Mouse (Mus musculus) heart, postnatal 0 days (tissue): Measurements from ENCODE around the gene Gpr157.

ENCODE experiments used
- CTCF ChIP-seq: IDR thresholded peaks from 2 replicates; pipeline ENCODE4 v1.5.1; 2016; ENCODE audit warnings: antibody characterized with exemption, control low read depth, low read depth
- EP300 ChIP-seq: IDR thresholded peaks from 2 replicates; pipeline ENCODE4 v1.6.1; 2016; ENCODE audit warnings: antibody characterized with exemption, low read depth

DNA sequence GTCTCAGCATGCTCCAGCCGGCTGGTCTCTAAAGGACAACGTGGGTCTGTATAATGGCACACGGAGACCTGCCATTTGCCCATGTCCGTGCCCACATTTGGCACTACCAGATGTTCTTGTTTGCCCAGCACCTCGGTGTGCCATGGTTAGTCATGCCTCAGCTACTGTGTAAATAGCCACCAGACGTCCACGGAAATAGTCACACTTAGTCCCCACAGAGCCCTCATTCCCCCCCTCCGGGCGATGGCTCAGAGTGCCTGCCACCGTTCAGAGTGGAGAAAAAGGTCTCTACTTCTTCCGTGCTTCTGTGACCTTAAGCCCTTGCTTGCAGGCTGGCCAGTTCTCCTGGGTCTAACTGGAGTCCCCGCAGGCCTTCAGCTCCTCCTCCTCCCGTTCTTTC, 51.9 kb downstream of the Gpr157 start:
- no peak for TF ChIP-seq CTCF
- no peak for TF ChIP-seq EP300
